Mouse (Mus musculus) granulocyte monocyte progenitor cell, adult 5-6 weeks (primary cell): ENCODE measurements around the gene Car8. TPM values are rescaled to one million over a fixed set of nuclear protein-coding genes. Genes with fewer than 3 reads are reported as not detected.

ENCODE experiments used
- ATAC-seq: replicated peaks from 2 replicates; pipeline ENCODE4 v1.8.0; 2016; ENCODE audit warnings: mild to moderate bottlenecking, moderate TSS enrichment, inconsistent platforms; ENCODE audit not compliant: poor library complexity, severe bottlenecking
- total RNA-seq, 2 experiments: library from RNA; stranded (forward) in 1 of 2; stranded (reverse) in 1 of 2; fragments of 200-712, 200-1000 nt in 1 of 2; fragments of >200 nt in 1 of 2; fragmentation: Nextera tagmentation in 1 of 2; gene quantifications; 2 replicates each; pipeline ENCODE4 v1.2.3; 2014 to 2017

Gene Car8
- total RNA-seq (2014; fragmentation: Nextera tagmentation) (not detected in 2 replicates), total RNA-seq (2017) (not detected in 2 replicates)

- ATAC-seq = peak; percentile 96
Observed at GRCm38 (mm10) chr4:8238560-8239305, at the start of gene Car8. TSS of gene Car8 (minus strand) at chr4:8239041.

GRCm38 (mm10) chr4:8284934-8285333, 46.1 kb upstream of the Car8 start:
- peak; percentile 95 for ATAC-seq

- no peak for ATAC-seq
Observed at GRCm38 (mm10) chr4:8278159-8278558, 39.3 kb upstream of the Car8 start.

GRCm38 (mm10) chr4:8249805-8250204, 11.0 kb upstream of the Car8 start:
- no peak for ATAC-seq

GRCm38 (mm10) chr4:8245495-8246063, 6.7 kb upstream of the Car8 start:
- ATAC-seq = no peak

- no peak for ATAC-seq
Observed at GRCm38 (mm10) chr4:8245062-8245461, 6.2 kb upstream of the Car8 start.

GRCm38 (mm10) chr4:8239699-8240098, 858 bp upstream of the Car8 start:
- ATAC-seq = no peak; the same call in 1 of the 2 replicates

GRCm38 (mm10) chr4:8239306-8239670, 447 bp upstream of the Car8 start:
- no peak for ATAC-seq

GRCm38 (mm10) chr4:8232393-8233111, 6.3 kb downstream of the Car8 start:
- ATAC-seq = no peak

GRCm38 (mm10) chr4:8231291-8231871, 7.5 kb downstream of the Car8 start:
- ATAC-seq = no peak

- ATAC-seq = no peak
Observed at GRCm38 (mm10) chr4:8229661-8230298, 9.1 kb downstream of the Car8 start.

- no peak for ATAC-seq
Observed at GRCm38 (mm10) chr4:8218941-8219340, 19.9 kb downstream of the Car8 start.

- ATAC-seq = no peak
Observed at GRCm38 (mm10) chr4:8218004-8218403, 20.8 kb downstream of the Car8 start.

GRCm38 (mm10) chr4:8217272-8217671, 21.6 kb downstream of the Car8 start:
- ATAC-seq = no peak

- no peak for ATAC-seq
Observed at GRCm38 (mm10) chr4:8216551-8216950, 22.3 kb downstream of the Car8 start.

- ATAC-seq = no peak
Observed at GRCm38 (mm10) chr4:8213661-8214060, 25.2 kb downstream of the Car8 start.

GRCm38 (mm10) chr4:8212873-8213569, 25.8 kb downstream of the Car8 start:
- no peak for ATAC-seq

GRCm38 (mm10) chr4:8210452-8210851, 28.4 kb downstream of the Car8 start:
- no peak for ATAC-seq

- no peak for ATAC-seq
Observed at GRCm38 (mm10) chr4:8207924-8208323, 30.9 kb downstream of the Car8 start.
